Mouse (Mus musculus) embryo, embryonic 10.5 days (tissue): ENCODE measurements at regions not wholly inside any gene's neighbourhood (a gene's known extent, or its start where the extent isn't known, plus 50 kb on each side); places are given as distances from the start of the nearest gene placed in this dataset.

Source experiments
- DNase-seq: peaks from one replicate; pipeline ENCODE4 v3.0.0-alpha.2; 2015; ENCODE audit warnings: low spot score

DNA sequence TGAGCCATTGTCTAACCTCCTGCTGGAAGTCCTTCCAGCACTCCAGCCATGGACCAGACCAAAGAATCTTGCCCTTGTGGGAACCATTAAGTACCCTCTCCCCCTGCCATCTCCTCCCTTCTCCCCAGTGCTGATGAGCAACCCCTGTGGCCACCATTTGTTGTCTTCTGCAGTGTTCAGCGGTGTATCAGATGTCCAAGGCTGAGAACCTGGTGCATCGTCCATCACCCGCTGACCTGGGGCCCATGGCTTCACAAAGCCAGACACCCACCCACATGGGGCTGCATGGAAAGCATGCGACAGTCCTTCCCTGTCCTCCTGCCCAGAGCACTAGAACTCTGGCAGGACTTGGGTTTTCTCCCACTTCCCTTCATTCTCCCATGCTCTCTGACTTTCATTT lies 1596.7 kb downstream of the D3Ertd751e start:
- no peak for DNase-seq

DNA sequence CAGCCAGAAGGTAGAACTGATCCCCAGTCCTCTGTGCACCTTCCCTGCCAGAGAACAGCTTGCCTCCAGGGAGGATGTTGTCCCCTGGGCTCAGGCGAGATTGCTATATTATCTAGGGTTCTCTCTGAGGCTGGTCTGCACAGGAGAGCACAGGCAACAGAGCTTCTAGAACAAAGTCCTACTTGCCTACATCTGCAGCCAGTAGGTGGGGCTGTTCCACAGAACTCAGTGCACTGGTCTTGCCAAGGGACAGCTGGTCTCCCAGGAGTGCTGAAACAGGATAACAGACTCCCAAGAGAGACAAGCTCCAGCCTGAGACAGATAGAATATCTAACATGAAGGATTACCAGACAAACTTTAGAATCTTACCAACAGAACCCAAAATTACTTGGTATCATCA lies 1600.5 kb downstream of the D3Ertd751e start:
- peak; percentile 1 for DNase-seq

DNA sequence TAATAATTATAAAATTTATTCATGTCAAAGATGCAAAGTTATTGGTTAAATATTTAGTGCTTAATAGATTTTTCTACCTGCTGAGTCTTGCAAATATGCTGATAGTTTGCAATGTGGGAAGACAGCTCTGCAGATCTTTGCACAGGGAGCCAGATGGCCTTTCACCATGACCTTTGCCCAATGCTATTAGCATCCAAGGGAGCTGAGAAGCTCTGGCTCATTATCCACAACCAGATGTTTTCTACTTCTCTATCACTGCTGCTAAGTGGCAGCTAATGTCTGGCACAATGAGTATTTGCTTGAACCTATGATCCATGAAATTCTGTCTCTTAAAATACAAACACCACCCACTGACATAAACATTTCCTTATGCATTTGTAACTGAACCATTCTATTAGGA lies 1610.4 kb downstream of the D3Ertd751e start:
- DNase-seq = peak; percentile 70

DNA sequence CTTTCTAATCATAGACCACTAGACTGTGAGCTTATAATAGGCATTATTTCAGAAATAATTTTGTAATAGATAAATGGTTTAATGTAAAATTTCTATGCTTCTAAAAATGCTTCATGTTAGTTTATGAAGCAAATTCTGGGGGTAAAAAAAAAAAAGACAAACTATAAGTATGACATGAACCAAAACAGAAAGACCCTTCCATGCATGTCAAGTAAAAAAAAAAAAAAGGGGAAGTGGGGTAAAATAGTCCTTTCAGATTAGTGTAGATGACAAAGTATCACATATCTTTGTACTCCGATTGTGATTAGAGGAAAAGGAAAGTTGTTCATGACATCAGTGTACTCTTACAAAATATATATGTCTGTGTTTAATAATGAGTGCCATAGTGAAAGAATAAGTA lies 1616.1 kb downstream of the D3Ertd751e start:
- DNase-seq = no peak

DNA sequence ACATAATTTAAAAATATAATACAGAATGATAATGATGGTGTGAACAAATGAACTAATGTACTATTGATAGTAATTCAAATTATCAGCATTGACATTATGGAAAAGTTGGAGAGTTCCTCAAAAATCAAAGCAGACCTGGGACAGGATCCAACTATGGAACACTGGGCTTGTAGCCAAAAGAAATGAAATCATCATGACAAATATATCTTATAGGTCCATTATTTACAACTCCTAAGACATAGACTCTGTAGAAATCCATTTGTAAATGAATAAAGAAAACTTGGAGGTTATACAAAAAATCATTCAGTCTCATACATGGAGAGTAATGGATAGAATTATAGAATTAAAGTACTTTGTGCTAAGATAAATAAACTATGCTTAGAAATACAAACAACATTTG lies 1657.5 kb downstream of the D3Ertd751e start:
- no peak for DNase-seq

DNA sequence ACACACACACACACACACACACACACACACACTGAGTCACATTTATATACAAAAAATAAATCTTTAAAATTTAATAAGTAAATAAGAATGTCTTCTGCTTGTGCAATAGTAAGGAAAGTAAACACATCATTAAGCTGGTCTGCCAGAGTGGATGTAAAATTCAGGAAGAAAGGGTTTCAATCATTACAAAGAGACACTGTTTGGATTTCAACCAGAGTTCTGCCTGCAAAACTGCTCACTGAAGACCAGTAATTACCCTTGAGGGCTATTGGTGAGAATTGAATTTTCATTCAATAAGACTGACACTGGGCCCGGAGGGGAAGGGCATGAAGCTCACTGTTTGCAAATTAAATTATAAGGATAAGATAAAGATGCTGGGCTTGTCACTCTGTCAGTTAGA lies 1682.5 kb downstream of the D3Ertd751e start:
- no peak for DNase-seq

DNA sequence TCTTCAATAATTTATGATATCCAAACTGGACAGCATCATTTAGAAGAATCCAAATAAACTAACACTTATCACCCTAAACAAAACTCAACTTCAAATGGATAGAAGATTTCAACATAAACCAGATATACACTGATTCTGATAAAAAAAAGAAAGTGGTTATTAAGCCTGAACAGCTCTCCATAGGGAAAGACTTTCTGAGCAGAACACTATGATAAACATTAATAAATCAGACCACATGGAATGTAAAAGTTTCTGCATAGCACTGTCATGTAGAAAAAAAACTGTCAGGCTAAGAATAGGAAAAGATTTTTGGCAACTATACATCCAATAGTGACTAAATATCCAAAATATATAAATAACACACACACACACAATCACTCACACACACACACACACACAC lies 1684.3 kb downstream of the D3Ertd751e start:
- DNase-seq = no peak

DNA sequence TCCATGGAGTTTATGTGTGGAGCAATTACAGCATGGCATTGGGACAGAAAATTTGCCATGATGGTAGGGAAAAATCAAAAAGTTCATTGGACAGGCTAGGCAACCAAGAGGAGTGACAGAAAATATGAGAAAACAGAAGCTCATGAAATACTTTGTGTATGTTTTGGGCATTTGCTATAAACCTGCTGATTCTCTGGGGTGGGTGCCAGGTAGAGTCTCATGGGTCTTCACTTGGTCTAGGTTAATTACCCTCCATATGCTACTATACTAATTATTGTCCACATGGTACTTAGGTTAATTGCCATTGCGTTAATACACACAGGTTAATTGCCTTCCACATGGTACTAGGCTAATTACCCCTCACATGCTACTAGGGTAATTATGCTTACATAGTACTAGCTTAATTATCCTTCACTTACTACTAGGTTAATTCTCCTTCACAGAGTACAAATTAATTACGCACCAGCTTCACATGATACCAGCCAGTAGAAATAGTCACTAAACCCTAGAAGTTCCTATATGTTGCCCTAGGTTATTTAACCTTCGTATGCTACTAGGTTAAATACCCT lies 1719.2 kb downstream of the D3Ertd751e start:
- DNase-seq = no peak
